Mouse (Mus musculus) cerebellum, postnatal 4 days (tissue): Measurements from ENCODE around the gene Plce1.
A peak's percentile ranks its signal among the peaks of the same experiment; 100 is the strongest.

Source experiments
- DNase-seq, 2 experiments: peaks; one replicate each; pipeline ENCODE4 v3.0.0; 2022; ENCODE audit warnings: low spot score in 2 of 2, mixed read lengths in 1 of 2

Plce1 gene

DNA sequence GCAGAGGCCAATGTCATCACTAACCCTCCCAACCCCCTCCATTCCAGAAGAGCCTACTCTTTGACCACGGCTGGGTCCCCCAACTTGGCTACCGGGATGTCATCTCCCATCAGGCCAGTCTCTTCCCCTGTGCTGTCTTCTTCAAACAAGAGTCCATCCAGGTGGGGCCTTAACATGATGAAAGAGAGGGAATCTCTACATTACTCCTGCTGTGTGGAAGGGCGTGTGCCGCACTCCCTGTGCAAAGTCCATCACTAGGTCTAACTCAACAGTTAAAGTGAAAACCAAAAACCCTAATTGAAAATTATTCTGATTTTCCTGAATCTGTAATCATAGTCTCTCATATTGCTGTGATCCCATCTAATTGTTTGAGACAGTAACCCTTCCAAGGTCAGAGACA is 240.9 kb downstream of the Plce1 start:
- no peak for DNase-seq

DNA sequence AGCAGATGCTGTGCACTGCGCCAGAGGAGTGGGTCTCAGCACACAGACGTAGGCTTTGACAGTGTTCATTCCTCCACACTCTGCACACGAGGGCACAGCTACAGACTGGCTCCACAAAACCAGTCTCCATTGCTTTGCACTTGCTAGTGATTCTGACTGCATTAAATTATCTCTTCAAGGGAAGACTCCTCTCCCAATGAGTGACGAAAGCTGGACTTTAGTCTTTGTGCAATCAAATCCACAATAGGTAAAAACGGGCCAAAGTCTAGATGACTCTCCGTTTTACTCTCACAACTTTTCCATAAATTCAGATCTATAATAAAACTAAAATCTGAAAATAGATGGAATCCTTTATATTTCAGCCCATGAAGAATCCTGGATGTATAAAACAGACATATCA is 242.1 kb downstream of the Plce1 start:
- DNase-seq: no peak

DNA sequence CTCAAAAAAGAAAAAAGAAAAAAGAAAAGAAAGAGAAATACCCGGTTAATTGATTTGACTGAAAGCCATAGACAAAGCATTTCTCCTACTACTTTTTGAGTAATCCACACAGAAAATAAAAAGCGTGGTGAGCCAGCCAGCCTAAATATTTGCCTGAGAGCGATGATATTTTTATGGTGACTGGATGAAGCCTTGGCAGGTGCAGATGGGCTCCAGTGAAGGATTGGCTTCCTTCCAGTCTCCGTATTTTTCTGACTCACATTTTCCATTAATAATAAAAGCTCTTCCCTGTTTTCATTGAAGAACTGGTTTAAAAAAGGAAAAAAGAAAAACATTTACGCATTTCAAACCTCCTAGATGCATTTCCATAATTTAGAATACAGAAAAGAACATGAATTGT is 243.1 kb downstream of the Plce1 start:
- DNase-seq: no peak

DNA sequence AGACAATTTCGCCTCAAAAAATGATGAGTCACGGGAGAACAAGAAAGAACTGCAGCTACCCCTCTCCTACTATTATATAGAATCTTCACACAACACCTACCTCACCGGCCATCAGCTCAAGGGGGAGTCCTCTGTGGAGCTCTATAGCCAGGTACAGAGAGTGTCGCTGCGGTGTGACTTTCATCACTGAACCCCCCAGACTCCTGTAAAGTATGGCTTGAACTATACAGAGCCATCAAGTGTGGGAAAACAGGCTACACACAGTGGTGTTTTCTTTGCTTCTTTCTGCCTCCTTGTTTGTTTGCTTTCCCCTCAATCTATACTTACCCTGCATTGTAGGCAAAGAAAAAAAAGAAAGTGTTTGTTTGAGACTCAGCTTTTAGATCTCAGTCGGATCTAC is 247.9 kb downstream of the Plce1 start:
- no peak for DNase-seq

DNA sequence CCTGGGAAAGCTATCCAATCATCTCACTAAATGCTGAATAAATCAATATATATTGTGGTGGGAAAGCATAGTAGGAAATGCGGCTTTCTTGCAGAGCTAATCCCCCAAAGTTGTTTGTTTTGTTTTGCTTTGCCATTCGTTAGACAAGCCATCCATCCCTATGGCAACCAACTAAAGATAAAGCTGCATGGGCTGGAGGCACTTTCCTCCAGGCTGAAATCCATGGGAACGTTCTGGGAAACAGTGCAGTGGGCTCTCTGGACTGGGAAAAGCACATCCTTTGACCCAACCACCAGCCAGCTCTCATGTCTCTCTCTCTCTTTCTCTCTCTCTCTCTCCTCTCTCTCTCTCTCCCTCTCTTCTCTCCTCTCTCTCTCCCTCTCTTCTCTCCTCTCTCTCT is 248.4 kb downstream of the Plce1 start:
- no peak for DNase-seq

DNA sequence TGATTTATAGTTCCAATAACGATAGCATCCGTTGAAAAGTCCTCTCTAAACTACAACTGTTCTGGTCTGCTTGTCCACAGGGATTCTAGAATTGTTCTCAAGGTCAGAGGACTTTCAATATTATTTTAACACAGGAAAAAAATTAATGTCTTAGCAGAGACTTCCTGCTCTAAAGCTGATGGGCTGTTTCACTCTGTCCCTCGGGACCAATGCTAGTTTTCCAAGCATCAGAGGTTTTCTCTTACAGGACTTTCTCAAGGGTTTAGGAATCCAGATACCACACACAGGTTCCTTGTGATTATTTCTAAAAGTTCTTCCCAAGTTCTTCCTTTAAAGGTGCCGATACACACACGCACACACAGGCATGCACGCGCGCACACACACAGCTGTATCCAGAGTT is 263.6 kb downstream of the Plce1 start:
- no peak for DNase-seq

DNA sequence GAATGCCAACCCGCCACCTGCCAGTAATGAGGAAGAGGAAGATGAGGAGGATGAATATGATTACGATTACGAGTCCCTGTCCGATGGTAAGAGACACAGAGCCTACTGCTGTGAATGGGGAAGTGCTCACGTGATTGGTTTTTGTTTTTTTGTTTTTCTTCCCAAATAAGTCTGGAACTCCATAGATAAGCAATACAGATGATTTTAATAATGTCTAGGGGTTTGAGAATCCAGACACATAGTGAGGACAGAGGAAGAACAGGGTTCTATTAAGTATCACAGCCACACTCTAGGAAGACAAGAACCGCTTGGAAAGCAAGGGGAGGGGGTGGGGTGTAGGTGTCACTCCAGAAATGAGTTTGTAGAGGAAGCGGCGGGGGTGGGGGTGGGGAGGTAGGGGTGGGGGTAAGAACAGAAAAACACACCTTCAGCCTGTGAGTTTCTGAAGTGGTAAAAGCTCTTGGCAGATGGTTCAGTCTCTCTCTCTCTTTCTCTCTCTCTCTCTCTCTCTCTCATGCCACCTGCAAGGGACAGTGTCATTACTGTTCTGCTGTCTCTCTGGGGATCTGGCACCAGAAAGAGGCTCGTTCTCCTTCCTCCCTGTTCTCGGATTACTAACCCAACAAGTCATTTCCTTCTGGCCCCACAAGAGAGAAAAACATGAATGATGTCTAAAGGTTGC is 265.0 kb downstream of the Plce1 start:
- DNase-seq: no peak

DNA sequence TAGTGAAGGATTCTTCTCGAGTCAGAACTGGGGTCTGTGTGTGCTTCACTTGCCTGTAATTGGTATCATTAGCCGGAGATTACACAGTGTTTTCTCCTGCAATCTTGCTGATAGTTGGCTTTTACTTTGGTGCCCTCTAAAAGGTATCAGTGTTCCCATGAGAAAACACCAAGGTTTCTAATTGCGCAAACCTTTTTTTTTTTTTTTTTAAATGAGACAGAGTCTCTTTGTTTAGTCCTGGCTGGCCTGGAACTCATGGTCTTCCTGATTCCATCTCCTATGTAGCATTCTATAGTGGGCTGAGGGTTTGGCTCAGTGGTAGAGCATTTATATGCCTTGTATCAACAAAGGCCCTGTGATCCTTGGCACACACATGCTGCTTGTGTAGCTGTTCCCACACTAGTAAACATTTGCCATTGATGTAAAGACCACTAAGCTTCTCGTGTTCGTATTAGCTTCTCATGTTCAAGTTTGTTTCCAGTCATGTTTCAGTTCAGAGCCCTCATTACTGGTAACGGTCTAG is 265.6 kb downstream of the Plce1 start:
- no peak for DNase-seq

DNA sequence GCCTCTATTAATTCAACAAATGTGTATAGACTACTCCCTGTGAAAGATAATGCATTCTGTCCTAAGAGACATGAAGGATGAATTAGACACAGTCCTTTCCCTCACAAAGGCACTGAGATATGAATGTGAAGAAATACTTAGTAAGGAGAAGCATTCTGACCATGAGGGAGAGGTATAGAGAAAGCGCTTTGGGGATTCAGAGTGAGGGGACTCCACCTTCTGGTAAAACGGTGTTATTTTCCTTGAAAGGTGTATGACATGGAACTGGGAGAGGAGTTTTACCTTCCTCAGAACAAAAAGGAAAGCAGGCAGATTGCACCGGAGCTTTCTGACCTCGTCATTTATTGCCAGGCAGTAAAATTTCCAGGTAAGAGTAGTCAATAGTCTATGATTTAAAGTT is 269.3 kb downstream of the Plce1 start:
- no peak for DNase-seq

DNA sequence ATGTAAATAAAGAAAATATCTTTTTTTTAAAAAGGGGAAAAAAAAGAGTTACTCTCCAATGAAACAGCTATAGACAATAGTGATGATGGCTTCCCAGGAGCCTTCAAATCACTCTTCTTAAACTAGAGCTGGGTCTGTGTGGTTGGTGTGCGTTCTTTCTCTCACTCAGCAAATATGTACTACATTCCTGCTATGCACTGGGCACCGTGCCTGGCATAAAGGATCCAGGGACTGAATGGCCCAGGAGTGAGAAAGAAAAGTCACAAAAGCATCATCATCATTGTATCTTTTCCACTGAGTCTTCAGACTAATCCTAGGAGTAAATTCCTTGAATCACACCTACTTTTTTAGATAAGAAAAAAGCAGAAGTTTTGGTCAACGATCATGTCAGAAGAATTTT is 276.3 kb downstream of the Plce1 start:
- no peak for DNase-seq

DNA sequence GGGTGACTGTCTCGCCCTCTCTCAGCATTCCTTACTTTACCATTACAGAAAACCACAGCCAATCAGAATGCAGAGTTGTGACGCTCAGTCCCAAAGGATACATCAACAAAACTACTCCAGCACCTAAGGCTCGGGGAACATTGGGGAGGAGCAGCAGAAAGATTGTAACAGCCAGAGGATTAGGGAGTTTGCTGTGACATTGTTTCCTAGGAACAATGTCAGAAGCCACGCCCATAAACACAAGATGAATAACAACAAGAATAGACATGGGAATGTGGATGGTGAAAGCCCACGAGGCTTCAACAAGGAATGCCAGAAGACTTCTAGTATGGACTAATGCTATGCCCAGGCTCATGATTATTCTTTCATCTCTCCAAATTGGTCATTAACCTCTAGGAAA is 277.1 kb downstream of the Plce1 start:
- DNase-seq: no peak

DNA sequence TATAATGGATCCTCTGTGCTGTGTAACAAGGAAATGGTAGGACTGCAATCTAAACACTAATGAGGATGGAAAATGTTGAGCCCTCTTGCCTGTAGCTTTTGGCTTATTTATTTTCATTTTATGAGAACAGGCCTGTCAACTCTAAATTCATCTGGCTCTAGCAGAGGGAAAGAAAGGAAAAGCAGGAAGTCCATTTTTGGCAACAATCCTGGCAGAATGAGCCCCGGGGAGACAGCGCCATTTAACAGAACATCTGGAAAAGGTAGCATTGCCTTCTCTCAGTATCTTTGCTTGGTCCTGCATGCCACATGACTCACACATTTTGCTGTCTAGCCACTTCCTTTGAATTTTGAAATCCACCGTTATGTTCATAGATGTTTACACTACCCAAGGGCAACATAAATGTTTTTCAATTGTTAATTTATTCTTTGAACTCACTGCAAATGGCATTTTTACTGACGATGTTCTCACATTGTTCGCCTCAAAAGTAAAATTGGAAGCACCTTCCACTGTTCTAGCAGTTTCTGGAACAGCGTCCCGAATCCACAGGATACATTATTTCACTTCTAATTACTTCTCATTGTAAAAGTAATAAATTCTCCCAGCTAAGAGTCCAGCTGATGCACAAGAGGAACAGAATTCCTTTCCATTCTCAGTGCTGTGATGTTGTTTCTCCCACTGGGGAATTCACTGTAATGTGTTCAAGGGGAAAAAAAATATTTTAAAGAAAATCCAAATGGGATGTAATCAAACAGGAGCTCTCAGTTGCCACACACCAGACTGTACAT is 278.0 kb downstream of the Plce1 start:
- DNase-seq: no peak

DNA sequence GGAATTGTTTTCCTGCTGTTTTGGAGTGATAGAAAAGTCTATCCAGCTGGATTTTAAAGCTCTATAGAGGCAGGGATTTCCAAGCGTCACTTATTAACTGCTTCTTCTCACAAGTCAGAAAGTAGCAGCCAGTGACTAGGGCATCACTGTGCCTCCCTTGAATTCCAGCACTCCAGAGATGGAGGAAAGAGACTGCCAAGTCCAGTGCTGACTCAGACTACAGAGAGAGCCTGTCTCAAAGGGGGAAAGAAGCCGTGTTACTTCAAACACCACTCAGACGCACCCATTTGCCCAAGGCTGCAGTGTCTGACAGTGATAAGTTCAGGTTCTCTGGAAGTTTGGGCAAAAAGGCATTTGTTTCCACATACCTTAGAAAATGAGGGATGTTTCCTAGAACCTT is 279.5 kb downstream of the Plce1 start:
- no peak for DNase-seq

DNA sequence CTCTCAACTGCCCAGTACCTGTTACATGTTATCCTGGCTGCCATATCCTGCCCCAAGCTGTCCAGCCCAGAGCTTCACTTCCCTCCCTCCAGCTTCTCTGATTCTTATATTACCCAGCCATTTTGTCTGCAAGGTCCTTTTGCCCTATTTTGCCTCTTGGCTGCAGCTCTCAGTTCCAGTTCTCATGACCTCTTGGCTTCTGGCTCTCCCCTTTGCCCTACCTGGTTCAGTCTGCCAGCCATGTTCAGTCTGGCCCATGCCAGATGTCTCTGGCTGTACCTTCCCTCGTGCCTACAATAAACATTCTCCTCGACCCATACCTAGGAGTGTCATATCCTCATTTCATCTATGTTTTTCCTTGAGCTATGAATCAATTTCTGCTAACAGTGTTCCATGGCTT is 285.4 kb downstream of the Plce1 start:
- DNase-seq: no peak

DNA sequence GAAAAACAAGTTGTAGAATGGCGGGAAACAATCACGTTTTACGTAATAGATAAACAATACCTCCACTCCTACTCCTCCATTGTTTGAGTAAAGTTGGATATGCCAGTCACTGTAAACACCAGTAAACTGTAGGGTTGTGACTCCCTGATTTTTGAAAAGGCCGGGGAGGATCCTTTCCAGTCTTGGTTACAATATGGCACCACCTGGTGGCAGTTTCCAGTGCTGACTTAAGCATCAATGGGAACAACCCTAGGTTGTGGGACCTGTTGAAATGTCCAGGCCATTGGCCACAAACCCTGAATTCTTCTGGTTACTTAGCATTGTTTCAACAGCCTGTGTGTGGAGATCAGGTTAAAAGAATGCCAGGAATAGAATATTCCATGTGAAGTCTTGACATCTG is 294.6 kb downstream of the Plce1 start:
- peak; percentile 22 to 58 for DNase-seq

DNA sequence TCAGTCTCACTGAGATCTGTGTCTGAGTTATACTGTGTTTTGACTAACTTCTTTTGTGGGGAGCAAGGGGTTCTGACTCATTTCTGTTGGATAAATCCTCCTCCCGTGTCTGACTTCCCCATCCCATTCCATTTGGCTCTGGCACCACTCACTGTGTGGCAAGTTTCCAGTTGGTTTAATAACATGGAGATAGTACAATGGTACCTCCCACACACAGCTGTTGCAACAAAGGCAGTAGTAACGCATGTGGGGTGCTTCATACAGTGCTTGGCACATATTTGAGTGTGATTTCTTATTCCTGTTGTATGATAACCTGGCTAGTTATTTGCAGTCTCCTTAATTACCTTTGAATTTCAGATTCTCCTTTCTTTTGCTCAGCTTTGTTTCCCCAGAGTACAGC is 297.9 kb downstream of the Plce1 start:
- no peak for DNase-seq

DNA sequence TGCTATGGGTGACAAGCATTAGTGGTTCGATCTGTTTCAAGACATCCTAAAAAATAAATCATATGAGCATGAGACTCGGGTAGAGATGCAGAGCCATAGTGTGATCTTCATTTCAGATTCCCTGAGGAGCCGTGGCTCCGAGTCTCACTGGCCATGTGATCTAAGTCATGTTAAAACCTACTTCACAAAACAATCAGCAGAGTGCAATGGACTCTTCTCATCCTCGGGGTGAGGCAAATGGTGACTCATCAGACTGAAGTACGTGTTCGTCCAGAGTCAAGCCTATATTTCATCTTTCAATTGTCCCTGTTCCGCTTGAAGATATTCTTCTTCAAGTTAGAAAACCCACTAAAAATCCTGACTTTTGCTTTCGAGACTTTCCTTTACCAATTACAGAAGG is 302.6 kb downstream of the Plce1 start:
- no peak for DNase-seq

DNA sequence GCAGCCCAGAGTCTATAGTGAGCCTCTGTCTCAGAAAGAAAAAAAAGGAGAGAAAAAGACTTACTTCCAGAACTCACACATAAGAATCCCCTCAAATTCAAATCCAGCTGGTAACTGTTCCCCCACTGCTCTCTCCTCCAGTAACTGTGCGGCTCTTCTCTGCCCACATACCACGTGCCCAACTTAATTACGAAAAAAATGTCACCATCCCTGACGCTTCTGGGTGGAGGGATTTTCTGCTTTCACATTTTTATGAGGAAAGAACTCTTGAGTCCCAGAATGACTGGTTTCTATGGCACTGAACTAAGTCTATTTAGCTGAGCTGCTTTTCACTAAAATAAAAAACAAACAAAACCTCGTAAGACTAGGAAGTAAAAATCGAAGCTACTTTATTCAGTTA is 306.8 kb downstream of the Plce1 start:
- DNase-seq: no peak

DNA sequence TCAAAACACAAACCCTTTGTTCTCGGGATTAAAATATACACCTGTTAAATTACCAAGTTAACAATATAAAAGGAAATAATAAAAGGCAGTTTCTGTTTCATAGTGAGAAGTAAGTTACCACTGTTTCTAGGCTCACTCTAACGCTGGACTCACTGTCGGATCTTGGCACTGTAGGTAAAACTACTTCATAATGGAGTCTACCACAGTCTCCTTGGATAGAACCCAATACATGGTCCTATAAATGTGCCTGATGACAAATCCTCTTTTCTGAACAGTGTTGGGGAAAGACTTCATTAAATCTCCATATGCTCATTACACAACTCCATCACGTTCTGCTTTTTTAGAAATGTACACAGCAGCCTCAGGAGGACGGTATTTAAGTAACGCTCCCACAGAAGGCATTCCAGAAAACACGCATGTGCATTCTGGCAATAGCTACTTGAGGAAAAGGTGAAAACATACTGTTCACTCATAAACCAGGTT is 312.7 kb downstream of the Plce1 start:
- DNase-seq: no peak

DNA sequence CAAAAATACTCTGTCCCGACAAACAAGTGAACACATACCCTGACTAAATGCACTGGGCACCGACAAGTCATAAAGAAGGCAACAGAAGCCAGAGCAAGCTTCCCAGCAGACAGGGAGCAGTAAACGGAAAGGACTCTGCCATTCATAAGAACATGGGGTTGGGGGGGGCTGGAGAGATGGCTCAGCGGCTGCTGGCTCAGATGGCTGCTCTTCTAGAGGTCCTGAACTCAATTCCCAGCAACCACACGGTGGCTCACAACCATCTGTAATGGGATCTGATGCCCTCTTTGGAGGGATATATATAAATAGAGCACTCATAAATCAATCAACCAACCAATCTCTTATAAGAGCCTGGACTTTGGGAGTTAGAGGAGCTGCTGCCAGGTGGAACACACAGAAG is 315.6 kb downstream of the Plce1 start:
- DNase-seq: no peak

DNA sequence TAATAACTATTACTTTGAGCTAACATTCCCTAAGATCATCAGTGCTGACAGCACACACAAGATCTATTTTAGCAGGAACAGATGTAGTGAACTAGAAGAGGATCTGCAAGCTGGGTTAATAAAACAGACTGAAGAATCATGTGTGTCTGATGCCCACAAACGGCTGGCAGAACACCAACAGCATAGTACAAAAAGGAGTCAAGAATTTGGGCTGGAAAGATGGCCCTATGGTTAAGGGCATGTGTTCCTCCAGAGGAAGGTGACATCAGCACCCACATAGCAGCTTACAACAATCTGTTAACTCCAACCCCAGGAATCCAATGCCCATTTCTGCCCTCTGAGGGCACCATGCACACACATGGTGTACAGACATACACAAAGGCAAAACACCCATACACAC is 317.4 kb downstream of the Plce1 start:
- no peak for DNase-seq

DNA sequence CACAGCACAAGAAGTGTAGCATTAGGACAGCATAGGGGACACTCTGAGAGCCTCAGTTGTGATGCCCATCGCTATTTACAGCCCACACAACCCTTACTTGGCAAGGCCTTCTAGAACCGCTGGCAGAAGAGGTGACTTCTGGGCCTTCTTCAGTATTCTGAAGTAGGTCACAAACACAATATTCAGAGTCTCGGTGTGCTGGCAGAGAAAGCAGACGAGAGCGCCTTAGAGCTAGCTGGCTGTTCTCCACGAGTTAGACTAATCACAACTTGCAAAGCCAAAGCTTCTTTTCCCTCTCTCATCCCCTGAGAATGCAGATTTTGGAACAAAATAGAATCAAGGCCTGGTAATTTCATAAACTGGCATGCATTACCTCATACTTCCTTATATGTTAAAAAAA is 317.9 kb downstream of the Plce1 start:
- no peak for DNase-seq

DNA sequence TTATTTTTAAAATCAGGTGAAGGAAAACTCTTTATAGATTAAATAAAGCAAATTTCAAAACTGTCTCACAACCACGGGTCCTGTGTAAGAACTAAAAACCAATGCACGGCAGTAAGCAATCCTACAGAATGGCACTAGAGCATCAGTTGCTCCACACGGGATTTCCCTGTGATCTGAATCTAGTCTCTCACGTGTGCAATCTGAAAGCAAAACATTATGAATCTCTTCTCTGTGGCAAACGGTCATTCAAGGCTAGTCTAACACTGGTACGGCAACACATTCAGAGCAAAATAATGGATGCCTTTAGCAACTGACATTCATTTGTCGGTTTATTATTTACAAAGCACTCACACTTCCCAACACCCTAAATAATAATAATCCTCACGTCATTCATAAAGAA is 337.3 kb downstream of the Plce1 start:
- DNase-seq: no peak
